In the genomic region with DNA sequence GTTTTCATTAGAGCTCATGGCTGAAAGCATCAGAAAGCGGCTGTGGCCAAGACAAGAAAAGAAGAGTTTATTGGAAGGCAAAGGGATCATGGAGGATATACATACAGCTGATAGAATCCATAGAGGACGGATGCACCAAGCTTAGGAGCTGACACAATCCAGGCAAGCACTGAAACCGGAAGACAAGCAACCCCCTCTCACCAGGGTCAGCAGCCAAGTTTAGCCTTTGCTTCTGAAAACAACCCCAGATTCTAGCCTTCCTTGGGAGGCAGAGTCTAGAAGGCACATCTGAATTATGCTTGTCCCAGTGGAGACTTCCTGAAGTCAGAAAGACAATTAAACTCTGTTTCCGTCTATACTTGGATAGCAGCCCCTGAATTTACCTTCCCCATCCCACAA, we compare ENCODE assay signal across 22 mouse cellular contexts. TPM values are rescaled to one million over a fixed set of nuclear protein-coding genes. Genes with fewer than 3 reads are reported as not detected.
A peak's percentile ranks its signal among the peaks of the same experiment; 100 is the strongest.
DNase-seq lines count a peak whose midpoint lies in the region; ATAC-seq and TF ChIP-seq lines count a peak whose summit lies in the region.
"Had no signal": no experiment of that assay in that cellular context is flagged by ENCODE, and none has a peak within 500 bp of the region (broad histone marks: within the 10 kb centered on the region; RNA-seq: fewer than 3 reads in every experiment).

No protein-coding gene starts in this region.

- peak overlapping the region; percentile 43; the same call in 1 of the 2 replicates for H3K27ac ChIP-seq in gastrocnemius, adult 2 months
- H3K27ac ChIP-seq in intestine, embryonic 14.5 days (ENCODE audit: low read depth), result peak overlapping the region; percentile 59
- no peak overlapping the region for H3K27ac ChIP-seq in intestine, postnatal 0 days (ENCODE audit: low read depth, low read length)
- 0 out of 2 replicates have a peak overlapping the region, but pooled peaks have one; percentile 30 for H3K27ac ChIP-seq in lung, embryonic 15.5 days
- H3K27ac ChIP-seq: hindbrain, embryonic 12.5 days; layer of hippocampus, adult 2 months; left cerebral cortex, adult 2 months; liver, embryonic 13.5 days; macrophage; midbrain, embryonic 13.5 days had no signal

- H3K4me2 ChIP-seq in intestine, embryonic 14.5 days (ENCODE audit: low read length), result no peak overlapping the region
- H3K4me2 ChIP-seq in intestine, postnatal 0 days (replicated peaks; ENCODE audit: low read depth), result no peak overlapping the region
- H3K4me2 ChIP-seq in lung, embryonic 15.5 days, result no peak overlapping the region
- H3K4me2 ChIP-seq: hindbrain, embryonic 12.5 days; liver, embryonic 13.5 days; midbrain, embryonic 13.5 days had no signal

- WGBS in intestine, embryonic 14.5 days, result 46% methylated on average over 4 of the region's 4 CpGs
- 65% methylated on average over 4 of the region's 4 CpGs for WGBS in intestine, postnatal 0 days
- WGBS in lung, embryonic 15.5 days, result 77% methylated on average over 4 of the region's 4 CpGs

- H3K4me3 ChIP-seq in gastrocnemius, adult 2 months, result no peak overlapping the region
- no peak overlapping the region for H3K4me3 ChIP-seq in intestine, embryonic 14.5 days (ENCODE audit: low read depth, low read length)
- H3K4me3 ChIP-seq in intestine, postnatal 0 days (ENCODE audit: low read depth, low read length), result no peak overlapping the region
- H3K4me3 ChIP-seq in lung, embryonic 15.5 days, result no peak overlapping the region
- H3K4me3 ChIP-seq: hindbrain, embryonic 12.5 days; layer of hippocampus, adult 2 months; left cerebral cortex, adult 2 months; liver, embryonic 13.5 days; midbrain, embryonic 13.5 days; myocyte had no signal

- no peak for TF ChIP-seq CTCF in gastrocnemius, adult 2 months (IDR thresholded peaks at IDR 0.05)
- TF ChIP-seq CTCF in intestine, postnatal 0 days (IDR thresholded peaks at IDR 0.05; ENCODE audit: low read depth), result no peak

- no peak for DNase-seq in gastrocnemius, adult 2 months
- DNase-seq in gastrocnemius, postnatal 10 days, result no peak
- DNase-seq in intestine, embryonic 14.5 days (ENCODE audit: low spot score), result no peak
- DNase-seq in lung, postnatal 25 days (ENCODE audit: low spot score), result no peak
- no peak for DNase-seq in adrenal gland, adult 8-10 months
- DNase-seq: adrenal gland, postnatal 36 days; cerebellum, adult 9-11 months; gastrocnemius, postnatal 36 days; kidney, adult 11 months; liver, embryonic 13.5 days had no signal

- no peaks in the 10 kb centered on the region for H3K9me3 ChIP-seq in intestine, embryonic 14.5 days (ENCODE audit: control insufficient read depth, low read length)
- no peaks in the 10 kb centered on the region for H3K9me3 ChIP-seq in intestine, postnatal 0 days (ENCODE audit: control insufficient read depth)
- no peaks in the 10 kb centered on the region for H3K9me3 ChIP-seq in lung, embryonic 15.5 days
- H3K9me3 ChIP-seq: hindbrain, embryonic 12.5 days; liver, embryonic 13.5 days; midbrain, embryonic 13.5 days had no signal

- H3K9ac ChIP-seq in intestine, embryonic 14.5 days (ENCODE audit: low read length), result no peak overlapping the region
- no peak overlapping the region for H3K9ac ChIP-seq in intestine, postnatal 0 days (ENCODE audit: low read depth, low read length)
- no peak overlapping the region for H3K9ac ChIP-seq in lung, embryonic 15.5 days
- H3K9ac ChIP-seq: hindbrain, embryonic 12.5 days; liver, embryonic 13.5 days; midbrain, embryonic 13.5 days had no signal

- no peak for ATAC-seq in intestine, embryonic 14.5 days (replicated peaks; ENCODE audit: low FRiP score, low TSS enrichment, low read depth)
- ATAC-seq in intestine, postnatal 0 days, result no peak
- ATAC-seq in lung, embryonic 15.5 days (ENCODE audit: borderline replicate concordance, extremely low read depth, low FRiP score, low TSS enrichment), result no peak
- ATAC-seq in frontal cortex, adult (ENCODE audit: low TSS enrichment), result no peak
- ATAC-seq: activated CD4-positive, CD25-positive, alpha-beta regulatory T cell, adult 4 months; midbrain, embryonic 13.5 days had no signal

- H3K27me3 ChIP-seq in intestine, embryonic 14.5 days (replicated peaks; ENCODE audit: control insufficient read depth, insufficient read depth, low read length), result no peaks in the 10 kb centered on the region
- no peaks in the 10 kb centered on the region for H3K27me3 ChIP-seq in intestine, postnatal 0 days (replicated peaks; ENCODE audit: control insufficient read depth, insufficient read depth, low read length)
- H3K27me3 ChIP-seq in lung, embryonic 15.5 days, result no peaks in the 10 kb centered on the region
- H3K27me3 ChIP-seq: hindbrain, embryonic 12.5 days; liver, embryonic 13.5 days; midbrain, embryonic 13.5 days had no signal

- intact Hi-C loops in gastrocnemius, adult 2 months (cut with DNase I), result no loop called here

- H3K4me1 ChIP-seq in intestine, embryonic 14.5 days (replicated peaks; ENCODE audit: control insufficient read depth, insufficient read depth, low read length), result peaks cover 4% of the 10 kb centered on the region
- H3K4me1 ChIP-seq in intestine, postnatal 0 days (replicated peaks; ENCODE audit: control insufficient read depth, insufficient read depth, low read length), result no peaks in the 10 kb centered on the region
- H3K4me1 ChIP-seq in lung, embryonic 15.5 days, result peaks cover 16% of the 10 kb centered on the region
- H3K4me1 ChIP-seq: hindbrain, embryonic 12.5 days; midbrain, embryonic 13.5 days had no signal

- no peaks in the 10 kb centered on the region for H3K36me3 ChIP-seq in intestine, embryonic 14.5 days (ENCODE audit: control insufficient read depth, insufficient read depth, low read length)
- no peaks in the 10 kb centered on the region for H3K36me3 ChIP-seq in intestine, postnatal 0 days (ENCODE audit: control insufficient read depth, insufficient read depth)
- H3K36me3 ChIP-seq in lung, embryonic 15.5 days, result no peaks in the 10 kb centered on the region
- H3K36me3 ChIP-seq: hindbrain, embryonic 12.5 days; liver, embryonic 13.5 days; midbrain, embryonic 13.5 days had no signal

RNA-seq across cellular contexts. Expression of a gene that starts 47.0 kb away (rescaled TPM):
- not detected for total RNA-seq in gastrocnemius, adult 2 months (2021)
- not detected for total RNA-seq in gastrocnemius, postnatal 10 days (2021)
- polyA plus RNA-seq in intestine, embryonic 14.5 days (2014; fragmentation: Nextera tagmentation; extraction: Ambion mirVana), result not detected in 2 replicates
- polyA plus RNA-seq in intestine, postnatal 0 days (2015; fragmentation: Nextera tagmentation; extraction: Ambion mirVana), result 0.16 and 0.20 TPM in 2 replicates
- polyA plus RNA-seq in lung, embryonic 15.5 days (2015; fragmentation: Nextera tagmentation; extraction: Ambion mirVana), result not detected in 2 replicates
- total RNA-seq in adrenal gland, adult 8-10 months (2022), result not detected
- total RNA-seq: adrenal gland, postnatal 36 days; gastrocnemius, postnatal 36 days; layer of hippocampus, adult 2 months; left cerebral cortex, adult 2 months; neutrophil, adult 5-6 weeks had no signal
- polyA plus RNA-seq: activated CD4-positive, CD25-positive, alpha-beta regulatory T cell, adult 4 months; frontal cortex, adult 2 months; liver, embryonic 13.5 days; macrophage; midbrain, embryonic 13.5 days; myocyte had no signal
